Comparison of ENCODE assay signal across 22 mouse cellular contexts in the genomic region with DNA sequence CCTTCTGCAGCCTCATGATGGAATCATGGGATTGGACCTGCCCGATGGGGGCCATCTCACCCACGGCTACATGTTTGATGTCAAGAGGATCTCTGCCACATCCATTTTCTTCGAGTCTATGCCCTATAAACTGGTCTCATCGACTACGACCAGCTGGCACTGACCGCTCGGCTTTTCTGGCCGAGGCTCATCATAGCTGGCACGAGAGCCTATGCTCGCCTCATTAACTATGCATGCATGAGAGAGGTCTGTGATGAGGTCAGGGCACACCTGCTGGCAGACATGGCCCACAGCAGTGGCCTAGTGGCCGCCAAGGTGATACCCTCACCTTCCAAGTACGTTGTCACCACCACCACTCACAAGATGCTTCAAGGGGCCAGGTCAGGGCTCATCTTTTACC.
"Had no signal": no experiment of that assay in that cellular context is flagged by ENCODE, and none has a peak within 500 bp of the region (broad histone marks: within the 10 kb centered on the region; RNA-seq: fewer than 3 reads in every experiment).

No protein-coding gene starts in this region.

- H3K36me3 ChIP-seq: limb, embryonic 12.5 days; limb, embryonic 15.5 days; midbrain, embryonic 12.5 days; midbrain, embryonic 15.5 days; neural tube, embryonic 12.5 days; neural tube, embryonic 15.5 days had no signal

- DNase-seq: layer of hippocampus, adult 9-11 months; liver, postnatal 0 days; lung, embryonic 14.5 days; right cerebral cortex, adult 18-20 months; right cerebral cortex, postnatal 14 days; right cerebral cortex, postnatal 4 days; thymus, adult 2 months; thymus, postnatal 14 days; thymus, postnatal 4 days had no signal

- H3K9ac ChIP-seq: limb, embryonic 12.5 days; limb, embryonic 15.5 days; liver, embryonic 14.5 days; liver, postnatal 0 days; lung, embryonic 14.5 days; midbrain, embryonic 12.5 days; midbrain, embryonic 15.5 days; neural tube, embryonic 12.5 days; neural tube, embryonic 15.5 days had no signal

- ATAC-seq: liver, postnatal 0 days; lung, postnatal 0 days; midbrain, embryonic 15.5 days had no signal

- H3K9me3 ChIP-seq: limb, embryonic 12.5 days; limb, embryonic 15.5 days; midbrain, embryonic 12.5 days; midbrain, embryonic 15.5 days; neural tube, embryonic 12.5 days; neural tube, embryonic 15.5 days had no signal

- H3K27me3 ChIP-seq: limb, embryonic 12.5 days; limb, embryonic 15.5 days; midbrain, embryonic 12.5 days; midbrain, embryonic 15.5 days; neural tube, embryonic 12.5 days; neural tube, embryonic 15.5 days had no signal

- H3K4me2 ChIP-seq: limb, embryonic 12.5 days; limb, embryonic 15.5 days; liver, embryonic 11.5 days; lung, embryonic 14.5 days; midbrain, embryonic 12.5 days; midbrain, embryonic 15.5 days; neural tube, embryonic 12.5 days; neural tube, embryonic 15.5 days had no signal

- H3K4me1 ChIP-seq: limb, embryonic 12.5 days; limb, embryonic 15.5 days; midbrain, embryonic 12.5 days; midbrain, embryonic 15.5 days; neural tube, embryonic 12.5 days; neural tube, embryonic 15.5 days had no signal

- H3K27ac ChIP-seq: kidney, postnatal 0 days; layer of hippocampus, adult 2 months; limb, embryonic 12.5 days; limb, embryonic 15.5 days; liver, embryonic 14.5 days; macrophage; midbrain, embryonic 12.5 days; midbrain, embryonic 15.5 days; neural tube, embryonic 12.5 days; neural tube, embryonic 15.5 days; stomach, postnatal 0 days had no signal

- H3K4me3 ChIP-seq: layer of hippocampus, adult 2 months; limb, embryonic 12.5 days; limb, embryonic 15.5 days; midbrain, embryonic 12.5 days; midbrain, embryonic 15.5 days; neural tube, embryonic 12.5 days; neural tube, embryonic 15.5 days had no signal
